Comparison of ENCODE assay signal across 10 mouse cellular contexts in genomic region chr14:105426597-105427334, GRCm38 (mm10).
DNase-seq lines count a peak whose midpoint lies in the region; TF ChIP-seq lines count a peak whose summit lies in the region.
"Had no signal": no experiment of that assay in that cellular context is flagged by ENCODE, and none has a peak within 500 bp of the region (broad histone marks: within the 10 kb centered on the region; RNA-seq: fewer than 3 reads in every experiment).

No protein-coding gene starts in this region.

- peak overlapping the region; percentile 26 for H3K4me3 ChIP-seq in left cerebral cortex, adult 2 months

- no peak overlapping the region for H3K27ac ChIP-seq in left cerebral cortex, adult 2 months

- intact Hi-C loops in left cerebral cortex, adult 2 months (cut with DNase I), result no loop called here

- TF ChIP-seq CTCF in left cerebral cortex, adult 2 months (IDR thresholded peaks at IDR 0.05), result no peak

- DNase-seq in embryo, embryonic 10.5 days (ENCODE audit: low spot score), result peak; percentile 18
- no peak for DNase-seq in embryo, embryonic 10 days (ENCODE audit: low spot score)
- no peak for DNase-seq in left cerebral cortex, adult 2 months (ENCODE audit: extremely low spot score in 1 of 2, low spot score in 2 of 2)
- DNase-seq in left cerebral cortex, adult 8-10 months (ENCODE audit: low spot score in 2 of 2), result no peak
- peak; percentile 16 for DNase-seq in brain, adult 2 months (ENCODE audit: low read depth, low spot score)
- DNase-seq in kidney, postnatal 4 days, result peak; percentile 26 to 43
- DNase-seq in spleen, postnatal 36 days (ENCODE audit: low spot score in 2 of 2), result no peak
- DNase-seq in yolk sac, embryonic 10.5 days (ENCODE audit: low spot score), result no peak
- DNase-seq: B cell, adult 2 months; gastrocnemius, postnatal 14 days had no signal

Comparison
In these comparisons a context has a peak if more than half of its experiments do, and no peak if none do; other contexts are left out.
1. DNase-seq: peak in embryo, embryonic 10.5 days (single experiment), brain, adult 2 months (single experiment) and kidney, postnatal 4 days (2 of 2); none in embryo, embryonic 10 days (single experiment), left cerebral cortex, adult 2 months (0 of 2), left cerebral cortex, adult 8-10 months (0 of 2), spleen, postnatal 36 days (0 of 2) and yolk sac, embryonic 10.5 days (single experiment).